Mouse (Mus musculus): ENCODE measurements around the gene Sv2a.

DNA sequence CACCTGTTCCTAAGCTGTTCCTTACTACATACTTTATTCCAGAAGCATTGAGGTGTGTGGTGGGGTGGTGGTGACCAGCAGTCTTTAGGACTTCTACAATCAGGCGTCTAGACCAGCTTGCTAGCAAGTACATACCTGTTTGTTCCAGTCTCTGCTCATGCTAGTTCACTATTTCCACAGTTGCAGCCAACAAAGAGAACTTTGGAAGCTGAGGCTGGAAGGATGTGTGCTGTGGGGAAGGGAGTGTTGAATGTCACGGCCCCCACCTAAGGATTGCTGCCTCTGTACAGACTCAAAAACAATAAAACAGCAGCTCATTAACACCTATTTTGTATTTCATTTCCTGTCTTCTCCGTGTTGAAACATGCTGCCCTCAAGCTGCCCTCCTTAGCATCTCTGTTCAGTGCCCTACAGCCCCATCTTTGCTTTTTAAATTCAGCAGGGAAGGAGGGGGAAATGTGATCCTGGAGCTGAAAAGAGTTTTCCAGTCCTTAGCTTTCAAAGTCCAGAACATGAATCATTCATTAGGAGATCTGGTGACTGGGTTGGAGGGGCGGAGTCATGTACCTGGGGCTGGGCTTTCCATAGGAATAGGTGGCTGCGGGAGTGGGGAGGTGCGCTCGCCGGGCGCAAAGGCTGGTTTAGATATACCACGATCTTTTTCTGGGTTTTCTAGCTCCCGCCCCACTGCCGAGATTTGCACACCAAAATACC is 20.0 kb upstream of the Sv2a start:
- TF ChIP-seq CTCF (IDR thresholded peaks at IDR 0.05; ENCODE audit: low read depth, low read length): no peak
- TF ChIP-seq POLR2A (IDR thresholded peaks at IDR 0.05; ENCODE audit: borderline replicate concordance, low read depth, low read length): no peak

Data from bone marrow macrophage, adult 2 months (primary cell).